Mouse (Mus musculus) spleen, embryonic (tissue): ENCODE data around the gene Gm2000.
"Not testable (repeated sequence)": the region's sequence is repeated elsewhere in the genome, so short reads cannot be mapped to it uniquely, and the experiment has no call there.

Source experiments
- CTCF ChIA-PET: fragments of 350-600 bp; sonication (Branson Sonifier 250); formaldehyde crosslinking; loops from one replicate; lab custom pipeline; 2022; lab: Charles Lee

Gene Gm2000

DNA sequence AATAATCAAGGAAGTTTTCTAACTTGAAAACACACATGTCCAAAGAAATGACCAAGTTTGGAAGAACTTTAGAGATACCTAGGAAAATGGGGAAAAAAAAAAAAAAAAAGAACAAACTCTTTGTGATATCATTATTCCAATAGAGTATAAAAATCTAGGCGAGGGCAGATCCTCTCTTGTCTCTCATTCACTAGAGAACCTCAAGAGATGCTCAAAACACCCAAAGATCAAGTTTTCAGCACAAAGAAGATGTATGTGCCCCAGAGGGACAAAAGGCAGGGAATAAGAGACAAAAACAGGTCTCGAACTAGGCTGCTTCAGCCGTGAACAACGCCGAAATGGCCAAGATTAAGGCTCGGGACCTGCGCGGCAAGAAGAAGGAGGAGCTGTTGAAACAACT is at the start of gene Gm2000:
Gm2000 (plus strand) TSS at position 301 of the 400 bp plus-strand sequence.
- CTCF ChIA-PET, result no interaction called here

DNA sequence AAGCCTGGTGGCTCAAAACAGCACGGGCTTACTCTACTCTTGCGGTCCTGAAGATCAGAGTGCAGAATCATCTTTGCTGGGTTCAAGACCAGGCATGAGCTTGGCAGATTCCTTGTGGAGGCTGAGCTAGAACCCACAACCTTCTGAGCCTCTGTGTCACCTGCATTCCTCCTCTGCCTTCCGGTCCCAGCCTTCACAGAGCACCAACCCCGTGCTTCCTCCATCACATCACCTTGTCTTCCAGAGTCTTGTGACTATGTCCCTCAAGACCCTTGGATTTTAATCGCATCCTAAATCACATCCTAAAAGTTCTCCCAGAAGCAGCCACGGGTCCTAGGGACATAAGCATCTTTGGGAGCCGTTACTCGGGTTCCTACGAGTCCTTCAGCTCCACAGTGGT is 42.7 kb upstream of the Gm2000 start:
- CTCF ChIA-PET, result no interaction called here

DNA sequence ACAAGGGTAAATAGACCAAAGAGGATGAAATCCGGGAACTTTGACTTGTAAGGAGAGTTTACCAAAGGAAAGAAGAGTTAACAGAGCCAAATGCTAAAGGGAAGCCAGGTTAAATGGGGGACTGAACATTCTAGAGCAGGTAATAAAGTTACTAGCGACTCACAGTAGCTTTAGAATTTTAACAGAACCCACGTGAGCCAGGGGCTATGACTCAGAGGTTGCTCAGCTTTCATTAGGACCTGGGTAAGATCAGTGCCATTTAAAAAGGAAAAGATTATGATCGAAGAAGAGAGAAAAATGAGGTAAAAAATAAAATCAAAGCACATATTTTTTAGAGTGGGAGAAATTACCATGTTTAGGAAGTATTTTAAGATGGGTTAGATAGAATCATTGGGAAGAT is 25.0 kb upstream of the Gm2000 start:
- CTCF ChIA-PET, result no interaction called here

DNA sequence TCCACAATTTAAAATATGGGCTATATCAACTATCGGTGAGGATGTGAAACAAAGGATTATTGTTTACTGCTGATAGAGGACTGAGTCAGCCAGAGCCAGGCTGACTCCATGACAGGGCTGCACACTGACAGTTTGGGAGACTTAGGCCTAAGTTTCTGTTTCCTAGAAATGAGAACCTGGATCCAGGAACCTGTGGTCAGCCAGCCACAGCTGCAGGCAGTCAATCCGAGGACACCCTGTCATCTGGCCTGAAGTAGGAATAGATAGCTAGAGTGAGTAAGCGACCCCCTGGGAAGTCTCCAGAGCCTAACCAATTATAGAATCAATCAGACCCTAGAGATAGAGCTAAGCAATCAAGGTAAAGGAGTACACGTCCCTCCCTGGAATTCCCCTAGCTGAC is 21.4 kb upstream of the Gm2000 start:
- CTCF ChIA-PET, result no interaction called here

DNA sequence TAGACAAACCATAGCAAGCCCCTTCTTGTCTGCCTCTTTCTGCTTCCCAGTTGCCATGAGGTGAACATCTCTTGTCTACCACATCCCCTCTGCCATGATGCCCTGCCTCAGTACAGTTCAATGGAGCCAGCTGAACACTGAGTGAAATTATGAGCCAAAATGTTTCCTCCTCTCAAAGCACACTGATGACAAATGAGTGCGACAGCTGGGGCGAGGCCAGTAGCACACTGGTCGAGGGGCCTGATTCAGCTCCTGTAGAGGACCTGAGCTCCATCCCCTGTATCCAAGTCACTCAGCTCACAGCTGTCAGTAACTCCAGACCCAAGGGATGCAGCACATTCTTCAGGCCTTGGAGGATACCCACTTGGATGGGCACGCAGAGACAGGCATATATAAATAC is 20.2 kb upstream of the Gm2000 start:
- CTCF ChIA-PET, result no interaction called here

DNA sequence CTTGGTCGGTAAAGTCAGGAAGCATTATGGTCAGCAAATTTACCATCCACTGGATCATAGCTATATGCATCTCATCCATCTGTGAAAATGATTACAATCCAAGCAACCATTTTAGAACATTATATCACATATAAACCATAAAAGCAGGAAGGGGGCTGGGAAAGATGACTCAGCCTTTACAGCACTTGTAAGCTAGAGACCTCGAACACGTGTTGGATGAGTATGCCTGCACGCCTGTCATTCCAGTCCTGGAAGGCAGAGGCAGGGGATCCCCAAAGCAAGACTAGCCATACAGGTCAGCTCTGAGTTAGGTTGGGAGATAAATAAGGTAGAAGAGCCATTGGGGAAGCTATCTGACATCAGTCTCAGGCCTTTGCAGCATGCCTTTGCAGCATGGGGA is 16.8 kb upstream of the Gm2000 start:
- CTCF ChIA-PET, result no interaction called here

DNA sequence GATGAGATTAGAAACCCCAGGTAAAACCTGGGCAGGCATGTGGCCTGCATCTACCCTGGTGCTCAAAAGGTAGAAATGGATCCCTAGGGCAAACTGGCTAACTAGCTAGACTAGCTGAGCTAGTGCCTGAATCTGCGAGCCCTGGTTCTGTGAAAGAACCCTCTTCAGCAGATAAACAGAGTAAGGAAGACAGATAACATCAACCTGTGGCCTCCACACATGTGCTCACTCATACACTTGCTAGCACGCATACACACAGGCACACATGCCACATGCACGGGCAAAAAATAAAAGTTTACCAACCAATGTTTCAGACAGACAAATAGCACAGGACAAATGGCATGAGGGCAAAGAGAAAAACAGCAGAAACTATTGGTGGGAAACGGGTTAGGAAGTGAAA is 15.4 kb upstream of the Gm2000 start:
- CTCF ChIA-PET, result no interaction called here

DNA sequence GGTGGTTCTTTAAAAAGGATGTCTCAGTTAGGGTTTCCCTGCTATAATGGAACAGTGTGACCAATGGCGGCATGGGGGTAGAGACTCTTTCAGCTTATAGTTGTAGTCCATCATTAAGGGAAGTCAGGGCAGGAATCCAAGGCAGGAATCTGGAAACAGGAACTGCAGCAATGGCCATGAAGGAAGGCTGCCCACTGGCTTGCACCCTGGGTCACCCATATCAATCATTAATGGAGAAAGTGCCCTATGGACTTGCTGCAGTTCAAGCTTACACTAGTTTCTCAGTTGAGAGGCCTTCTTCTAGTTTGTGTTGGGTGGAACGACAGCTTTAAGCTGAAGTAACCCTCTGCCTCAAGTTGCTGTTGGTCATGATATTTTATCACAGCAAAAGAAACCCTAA is 13.4 kb upstream of the Gm2000 start:
- CTCF ChIA-PET, result interaction anchor here (0.5 kb wide), 1 partner anchor 292 kb away, joined by 3 read pairs; no protein-coding TSS in a partner anchor

DNA sequence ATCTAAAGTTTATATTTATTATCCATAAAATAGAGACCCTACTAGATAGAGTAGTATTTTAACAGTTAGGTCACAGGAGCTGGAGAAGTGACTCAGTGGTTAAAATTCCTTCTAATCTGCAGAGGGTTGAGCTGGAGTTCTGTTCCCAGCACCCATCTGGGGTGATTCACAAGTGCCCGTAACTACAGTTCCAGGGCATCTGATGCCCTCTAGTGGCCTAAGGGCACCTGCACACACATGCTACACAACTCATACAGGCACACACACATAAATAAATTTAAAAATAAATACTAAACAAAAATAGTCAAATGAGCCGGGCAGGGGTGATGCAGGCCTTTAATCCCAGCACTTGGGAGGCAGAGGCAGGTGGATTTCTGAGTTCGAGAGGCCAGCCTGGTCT is 15.4 kb downstream of the Gm2000 start:
- CTCF ChIA-PET, result no interaction called here

DNA sequence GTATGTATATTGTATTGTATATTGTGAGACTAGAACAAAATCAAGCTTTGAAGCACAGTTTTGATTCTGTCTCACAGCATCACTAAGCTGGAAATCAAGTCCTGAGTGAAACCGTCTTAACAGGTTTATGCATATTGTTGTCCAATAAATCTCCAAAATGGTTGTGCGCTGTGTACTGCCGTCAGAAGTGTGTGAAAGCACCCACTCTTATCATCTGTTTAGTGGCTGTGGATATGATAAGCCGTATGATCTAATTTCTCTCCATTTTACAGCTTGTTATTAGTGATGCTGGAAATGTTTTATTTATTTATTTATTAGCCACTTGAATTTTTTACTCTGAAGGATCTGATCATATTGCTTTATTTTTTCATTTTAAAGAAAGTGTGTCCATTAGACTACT is 20.4 kb downstream of the Gm2000 start:
- CTCF ChIA-PET, result no interaction called here

DNA sequence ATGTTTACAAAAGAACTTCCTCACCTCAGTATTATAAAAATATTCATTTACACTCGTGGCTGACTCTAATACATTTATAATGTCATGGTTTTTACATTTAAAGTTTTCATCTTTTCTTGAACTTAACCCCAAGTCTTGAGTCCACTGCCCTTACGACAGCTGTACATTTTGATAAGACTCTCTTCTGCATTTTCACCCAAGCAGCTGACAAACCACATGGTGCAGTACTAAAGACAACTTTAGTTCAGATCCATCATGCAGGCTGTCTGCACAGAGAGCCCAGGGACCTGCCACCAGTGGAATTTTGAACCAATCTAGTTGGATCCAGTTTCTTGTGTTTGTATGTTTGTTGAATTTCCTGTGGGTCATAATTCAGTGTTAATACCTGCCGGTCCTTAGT is 21.0 kb downstream of the Gm2000 start:
- CTCF ChIA-PET, result no interaction called here

DNA sequence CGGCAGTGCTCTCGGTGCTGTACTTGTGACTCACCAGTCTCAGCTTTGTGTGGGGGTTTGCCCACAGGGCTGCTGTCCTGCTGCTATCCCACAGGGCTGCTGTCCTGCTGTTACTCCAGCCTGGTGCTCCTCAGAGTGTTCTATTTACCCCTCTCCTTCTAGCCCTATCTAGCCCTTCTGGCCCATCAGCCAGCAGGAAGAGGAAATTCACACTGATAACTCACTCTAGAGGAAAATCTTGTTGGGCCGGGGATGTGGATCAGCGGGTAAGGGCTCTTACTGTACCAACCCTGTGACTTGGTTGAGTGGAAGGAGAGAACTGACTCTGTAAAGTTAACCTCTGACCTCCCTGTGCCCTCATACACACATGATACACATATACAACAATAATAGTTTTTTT is 27.3 kb downstream of the Gm2000 start:
- CTCF ChIA-PET, result no interaction called here

DNA sequence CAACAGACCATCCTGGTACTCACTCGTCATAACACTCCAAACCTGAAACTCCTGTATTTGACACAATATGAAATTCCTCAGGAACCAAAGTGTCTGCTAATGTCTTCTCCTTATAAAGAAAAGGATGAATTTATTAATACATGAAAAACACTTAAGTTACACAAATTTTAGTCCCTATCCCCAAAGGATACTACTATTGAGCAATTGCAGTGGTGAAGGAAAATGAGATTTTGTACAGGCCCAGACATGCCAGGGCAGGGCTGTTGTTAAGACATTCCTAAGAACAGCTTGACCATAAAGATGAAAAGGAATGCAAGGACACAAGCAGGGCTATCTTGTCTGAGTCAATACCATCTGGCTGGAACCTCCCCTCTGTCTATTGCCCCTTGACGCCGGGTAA is 34.3 kb downstream of the Gm2000 start:
- CTCF ChIA-PET, result not testable (repeated sequence)

DNA sequence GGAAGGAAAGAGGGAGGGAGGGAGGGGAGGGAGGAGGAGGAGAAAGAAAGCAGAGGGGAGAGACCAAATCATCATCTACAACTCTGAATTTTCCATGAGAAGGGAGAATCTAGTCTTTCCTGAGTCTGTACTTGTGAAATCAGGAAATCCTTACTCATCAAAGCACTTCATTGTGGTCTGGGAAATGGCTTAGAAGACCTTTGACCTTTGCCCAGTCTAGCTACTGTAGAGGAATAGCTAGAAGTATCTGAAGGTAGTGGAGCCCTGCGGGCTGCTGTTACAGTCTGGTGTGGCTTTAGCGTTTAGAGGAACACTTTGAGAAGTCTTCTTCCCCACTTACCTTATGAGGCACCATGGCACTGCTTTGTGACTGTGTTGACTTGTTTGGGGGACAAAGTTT is 36.7 kb downstream of the Gm2000 start:
- CTCF ChIA-PET, result no interaction called here

DNA sequence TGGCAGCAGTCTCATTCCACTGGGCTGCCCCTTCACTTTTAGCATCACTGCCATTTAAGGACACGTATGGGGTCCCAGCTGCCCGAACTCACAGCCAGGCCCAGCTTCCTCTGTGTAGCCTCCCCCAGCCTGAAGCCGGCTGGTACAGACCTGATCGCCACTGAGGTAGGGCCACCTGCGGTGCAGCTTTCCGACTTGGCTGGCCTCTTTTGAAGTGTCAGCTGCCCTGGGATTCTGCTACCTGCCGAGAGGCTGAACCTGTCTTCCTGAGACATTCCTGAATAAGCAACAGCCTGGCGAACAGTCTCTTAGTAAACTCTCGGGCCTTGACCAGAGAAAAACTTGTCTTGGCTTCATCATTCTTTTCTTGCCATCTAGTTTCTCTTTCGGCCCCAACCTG is 37.4 kb downstream of the Gm2000 start:
- CTCF ChIA-PET, result interaction anchor here (0.6 kb wide), 1 partner anchor 20 kb away, joined by 3 read pairs; no protein-coding TSS in a partner anchor

DNA sequence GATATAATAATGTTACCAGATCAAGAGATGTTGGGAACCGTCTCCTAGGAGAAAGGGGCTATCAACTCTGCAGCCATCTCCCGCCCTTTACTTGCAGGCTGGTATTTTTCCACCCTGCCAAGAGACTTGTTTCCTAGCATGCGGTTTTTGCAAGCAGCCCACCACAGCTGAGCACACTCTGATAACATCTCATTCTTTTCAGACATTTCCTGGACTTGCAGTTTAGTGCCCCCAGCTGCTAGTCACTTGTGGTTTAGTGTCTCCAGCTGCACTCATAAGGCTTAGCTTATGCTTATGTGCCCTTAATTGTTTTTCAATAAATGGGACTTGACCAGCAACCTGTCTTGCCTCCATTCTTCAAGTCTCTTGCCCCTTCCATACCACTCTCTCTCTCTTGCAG is 42.2 kb downstream of the Gm2000 start:
- CTCF ChIA-PET, result no interaction called here

DNA sequence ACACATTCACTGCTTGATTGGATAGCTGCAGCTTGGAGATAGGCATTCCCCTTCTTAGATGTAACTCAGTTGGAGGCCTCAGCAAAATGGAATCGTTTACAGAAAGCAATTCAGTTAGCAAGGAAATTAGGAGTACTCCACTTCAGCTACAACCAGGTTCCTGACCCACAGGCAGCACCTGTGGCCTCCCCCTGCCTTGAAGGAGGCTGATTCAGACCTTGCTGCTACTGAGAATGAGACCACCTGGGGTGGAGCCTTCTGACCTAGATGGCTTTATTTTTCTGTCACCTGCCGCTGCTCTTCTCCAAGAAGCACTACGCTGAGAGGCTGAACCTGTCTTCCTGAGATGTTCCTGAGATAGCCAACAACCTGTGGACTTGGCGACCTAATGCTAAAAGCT is 42.7 kb downstream of the Gm2000 start:
- CTCF ChIA-PET, result no interaction called here
